In genomic region chr4:94556265-94557054, GRCm38 (mm10) we compare ENCODE assay signal across 7 mouse cellular contexts. TPM values are rescaled to one million over a fixed set of nuclear protein-coding genes. Genes with fewer than 3 reads are reported as not detected.
DNase-seq lines count a peak whose midpoint lies in the region; ATAC-seq lines count a peak whose summit lies in the region.

Gene Gm10306 (plus strand): TSS chr4:94556546.
Gene Caap1 (minus strand): TSS chr4:94556796.

- H3K9me3 ChIP-seq in intestine, embryonic 16.5 days (ENCODE audit: control insufficient read depth, low read length): no peaks in the 10 kb centered on the region
- H3K9me3 ChIP-seq in midbrain, embryonic 11.5 days (ENCODE audit: control insufficient read depth, low read length): no peaks in the 10 kb centered on the region

- ATAC-seq in intestine, embryonic 16.5 days: peak; percentile 98
- peak; percentile 98 for ATAC-seq in midbrain, embryonic 11.5 days (ENCODE audit: low FRiP score)

- peak within 1 kb of the TSS; percentile 70 for H3K27ac ChIP-seq in intestine, embryonic 16.5 days (ENCODE audit: low read length)
- peak within 1 kb of the TSS; percentile 17; the same call in 1 of the 2 replicates for H3K27ac ChIP-seq in midbrain, embryonic 11.5 days (ENCODE audit: low read depth, low read length)

- peak within 1 kb of the TSS; percentile 97 for H3K4me3 ChIP-seq in intestine, embryonic 16.5 days (ENCODE audit: low read length)
- H3K4me3 ChIP-seq in midbrain, embryonic 11.5 days (ENCODE audit: low read depth, low read length): peak within 1 kb of the TSS; percentile 69

- peak; percentile 82 for DNase-seq in adrenal gland, adult 8-10 months
- peak; percentile 95 for DNase-seq in embryo, embryonic 9.5 days (ENCODE audit: extremely low spot score)
- peak; percentile 95 to 97 for DNase-seq in gastrocnemius, postnatal 4 days (ENCODE audit: low spot score in 2 of 2)
- DNase-seq in left cerebral cortex, postnatal 36 days (ENCODE audit: low spot score in 2 of 2): peak; percentile 93 to 94
- peak; percentile 100 for DNase-seq in midbrain, embryonic 11.5 days (ENCODE audit: low spot score, missing footprints)
- DNase-seq in skeletal muscle tissue, adult 2 months (ENCODE audit: low read depth, low spot score): peak; percentile 91

- H3K36me3 ChIP-seq in intestine, embryonic 16.5 days (ENCODE audit: control insufficient read depth, insufficient read depth, low read length): no peaks in the 10 kb centered on the region
- H3K36me3 ChIP-seq in midbrain, embryonic 11.5 days (ENCODE audit: control insufficient read depth, insufficient read depth, low read length): no peaks in the 10 kb centered on the region

- WGBS in intestine, embryonic 16.5 days: under 1% methylated on average over 74 of the region's 83 CpGs
- WGBS in midbrain, embryonic 11.5 days: 2% methylated on average over 82 of the region's 83 CpGs

- peak within 1 kb of the TSS; percentile 89 for H3K9ac ChIP-seq in intestine, embryonic 16.5 days (ENCODE audit: low read depth, low read length)
- peak within 1 kb of the TSS; percentile 82 for H3K9ac ChIP-seq in midbrain, embryonic 11.5 days (ENCODE audit: low read length)

- H3K4me2 ChIP-seq in intestine, embryonic 16.5 days (ENCODE audit: low read depth, low read length): peak within 1 kb of the TSS; percentile 59
- peak within 1 kb of the TSS; percentile 76 for H3K4me2 ChIP-seq in midbrain, embryonic 11.5 days

- intact Hi-C loops in left cerebral cortex, postnatal 36 days (cut with DNase I): loop anchor here (2.0 kb wide), 1 partner anchor 46 kb away; the partner anchor contains the start of gene Plaa

- H3K27me3 ChIP-seq in intestine, embryonic 16.5 days (replicated peaks; ENCODE audit: control insufficient read depth, insufficient read depth, low read length): no peaks in the 10 kb centered on the region
- H3K27me3 ChIP-seq in midbrain, embryonic 11.5 days (ENCODE audit: control insufficient read depth, insufficient read depth, low read length): no peaks in the 10 kb centered on the region

- peaks cover 4% of the 10 kb centered on the region; the same call in 1 of the 2 replicates for H3K4me1 ChIP-seq in intestine, embryonic 16.5 days (ENCODE audit: control insufficient read depth, insufficient read depth, low read length)
- peaks cover 9% of the 10 kb centered on the region for H3K4me1 ChIP-seq in midbrain, embryonic 11.5 days (ENCODE audit: control insufficient read depth, insufficient read depth, low read length)

RNA-seq across cellular contexts. Expression of gene Gm10306, which starts in this region (rescaled TPM):
- under 1 TPM in 1 of 4 experiments, not detected in 3; 0.62 TPM for total RNA-seq in adrenal gland, adult 8-10 months (2022)
- not detected for total RNA-seq in gastrocnemius, postnatal 4 days (2021)
- polyA plus RNA-seq in intestine, embryonic 16.5 days (2015; fragmentation: Nextera tagmentation; extraction: Ambion mirVana): 0.29 TPM in 1 of 2 replicates, not detected in the other
- total RNA-seq in left cerebral cortex, postnatal 36 days (2021): under 1 TPM in 1 of 2 experiments, not detected in 1; 0.67 TPM
- polyA plus RNA-seq in midbrain, embryonic 11.5 days (2014; fragmentation: Nextera tagmentation; extraction: Ambion mirVana): not detected in 2 replicates

RNA-seq across cellular contexts. Expression of gene Caap1, which starts in this region (rescaled TPM):
- total RNA-seq in adrenal gland, adult 8-10 months (2022): 10 to 100 TPM in 3 of 4 experiments, 1 to 10 TPM in 1; 9.5 to 11.5 (median 10.8) TPM
- 1 to 10 TPM; 6.2 to 6.4 TPM for total RNA-seq in gastrocnemius, postnatal 4 days (2021)
- polyA plus RNA-seq in intestine, embryonic 16.5 days (2015; fragmentation: Nextera tagmentation; extraction: Ambion mirVana): 11.5 TPM in 2 replicates
- total RNA-seq in left cerebral cortex, postnatal 36 days (2021): 10 to 100 TPM in 1 of 2 experiments, 1 to 10 TPM in 1; 8.8 to 11.0 TPM
- polyA plus RNA-seq in midbrain, embryonic 11.5 days (2014; fragmentation: Nextera tagmentation; extraction: Ambion mirVana): 31.8 and 32.0 TPM in 2 replicates

Comparison
In these comparisons a context has a peak if more than half of its experiments do, and no peak if none do; other contexts are left out.
1. Peak in every context shown above with its lines: DNase-seq, ATAC-seq, H3K4me3 ChIP-seq and H3K27ac ChIP-seq.